Mouse (Mus musculus) forebrain, embryonic 15.5 days (tissue): Measurements from ENCODE around the gene Spop. TPM values are rescaled to one million over a fixed set of nuclear protein-coding genes. Genes with fewer than 3 reads are reported as not detected.

ENCODE experiments used
- ATAC-seq: fragments of 200-750 bp; cut with Nextera tagmentation; replicated peaks from 2 replicates; pipeline ENCODE4 v1.8.0; 2017; ENCODE audit warnings: mild to moderate bottlenecking, moderate TSS enrichment, moderate library complexity
- H3K27ac ChIP-seq: fragments of 300-500 bp; sonication (generic); replicated peaks from 2 replicates; pipeline ENCODE4 v1.5.1; 2015; ENCODE audit warnings: mild to moderate bottlenecking, inconsistent platforms
- H3K27me3 ChIP-seq: fragments of 300-500 bp; sonication (generic); 2 replicates; pipeline ENCODE4 v1.6.1; 2015; ENCODE audit warnings: inconsistent platforms
- H3K36me3 ChIP-seq: fragments of 300-500 bp; sonication (generic); 2 replicates; pipeline ENCODE4 v1.6.1; 2015; ENCODE audit warnings: mild to moderate bottlenecking, inconsistent platforms
- H3K4me1 ChIP-seq: fragments of 300-500 bp; sonication (generic); 2 replicates; pipeline ENCODE4 v1.6.1; 2015; ENCODE audit warnings: inconsistent platforms
- H3K4me2 ChIP-seq: fragments of 300-500 bp; sonication (generic); replicated peaks from 2 replicates; pipeline ENCODE4 v1.6.1; 2015; ENCODE audit warnings: mild to moderate bottlenecking, inconsistent platforms
- H3K4me3 ChIP-seq: fragments of 300-500 bp; sonication (generic); 2 replicates; pipeline ENCODE4 v1.5.1; 2015; ENCODE audit warnings: mild to moderate bottlenecking, inconsistent platforms
- H3K9ac ChIP-seq: fragments of 300-500 bp; sonication (generic); replicated peaks from 2 replicates; pipeline ENCODE4 v1.6.1; 2015; ENCODE audit warnings: mild to moderate bottlenecking, inconsistent platforms
- H3K9me3 ChIP-seq: fragments of 300-500 bp; sonication (generic); 2 replicates; pipeline ENCODE4 v1.6.1; 2016; ENCODE audit warnings: inconsistent platforms
- WGBS: fragments of 180-500 bp; shearing (Covaris S2); methylation state at CpG from one replicate; pipeline ENCODE4 v1.1.7; 2015; ENCODE audit warnings: mixed read lengths; 5-methylcytosine and 5-hydroxymethylcytosine counted together
- polyA plus RNA-seq: library from polyadenylated mRNA; unstranded; fragments of >200 nt; fragmentation: Nextera tagmentation; extraction: Ambion mirVana; gene quantifications from 2 replicates; pipeline ENCODE4 v1.2.1, GENCODE M21; 2015

Spop gene
- polyA plus RNA-seq, 1 experiment from 2014 or later = 226 TPM

DNA sequence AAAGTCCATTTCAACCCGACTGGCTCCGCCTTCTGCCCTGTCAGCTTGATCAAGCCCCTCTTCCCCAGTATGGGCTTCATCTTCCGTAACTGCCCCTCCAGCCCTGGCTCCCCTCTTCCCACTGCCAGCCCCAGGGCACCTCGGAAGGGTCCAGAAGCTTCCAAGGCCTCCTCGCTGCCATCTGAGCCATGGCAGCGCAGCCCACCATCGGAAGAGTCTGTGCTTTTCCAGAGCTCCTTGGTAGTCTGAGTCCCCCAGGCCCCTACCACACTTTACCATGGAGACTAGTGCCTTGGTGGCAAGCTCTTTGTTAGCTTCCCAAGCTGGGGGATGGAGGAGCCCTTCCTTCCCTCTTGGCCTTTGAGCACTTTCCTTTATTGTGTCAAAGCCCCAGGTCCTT, 33.2 kb upstream of the Spop start:
- Histone ChIP-seq H3K9ac (no peak overlapping the region), H3K36me3 (no peaks in the 10 kb centered on the region), H3K4me2 (no peak overlapping the region), H3K27me3 (no peaks in the 10 kb centered on the region), H3K4me1 (peaks cover 7% of the 10 kb centered on the region), H3K9me3 (no peaks in the 10 kb centered on the region), H3K27ac (no peak overlapping the region), H3K4me3 (no peak overlapping the region)
- no peak for ATAC-seq
- WGBS = 89% methylated on average over 7 of the region's 7 CpGs

DNA sequence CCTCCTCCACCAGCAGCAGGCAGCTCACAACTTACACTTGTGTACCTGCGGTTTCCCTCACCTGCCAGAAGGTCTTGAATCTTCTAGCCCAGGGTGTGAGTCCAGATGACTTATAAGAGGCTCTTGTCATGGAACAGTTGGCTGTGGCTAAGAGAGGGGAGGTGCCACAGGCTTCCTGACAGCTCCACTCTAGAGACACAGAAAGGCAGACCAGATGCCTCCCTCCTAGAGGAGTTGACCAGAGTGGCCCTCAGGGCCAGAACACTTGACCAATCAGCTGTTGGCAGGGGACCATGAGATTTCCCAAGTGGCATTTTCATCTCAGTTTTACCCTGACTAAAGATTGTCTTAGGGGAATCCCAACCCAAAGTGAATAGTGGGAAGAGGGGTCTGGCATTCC, 32.7 kb upstream of the Spop start:
- H3K4me2 ChIP-seq = no peak overlapping the region
- H3K9me3 ChIP-seq = no peaks in the 10 kb centered on the region
- no peak for ATAC-seq
- H3K4me3 ChIP-seq = no peak overlapping the region
- H3K9ac ChIP-seq = no peak overlapping the region
- no peak overlapping the region for H3K27ac ChIP-seq
- 97% methylated on average over 1 of the region's 1 CpGs for WGBS
- no peaks in the 10 kb centered on the region for H3K27me3 ChIP-seq
- H3K36me3 ChIP-seq = no peaks in the 10 kb centered on the region
- peaks cover 11% of the 10 kb centered on the region for H3K4me1 ChIP-seq

DNA sequence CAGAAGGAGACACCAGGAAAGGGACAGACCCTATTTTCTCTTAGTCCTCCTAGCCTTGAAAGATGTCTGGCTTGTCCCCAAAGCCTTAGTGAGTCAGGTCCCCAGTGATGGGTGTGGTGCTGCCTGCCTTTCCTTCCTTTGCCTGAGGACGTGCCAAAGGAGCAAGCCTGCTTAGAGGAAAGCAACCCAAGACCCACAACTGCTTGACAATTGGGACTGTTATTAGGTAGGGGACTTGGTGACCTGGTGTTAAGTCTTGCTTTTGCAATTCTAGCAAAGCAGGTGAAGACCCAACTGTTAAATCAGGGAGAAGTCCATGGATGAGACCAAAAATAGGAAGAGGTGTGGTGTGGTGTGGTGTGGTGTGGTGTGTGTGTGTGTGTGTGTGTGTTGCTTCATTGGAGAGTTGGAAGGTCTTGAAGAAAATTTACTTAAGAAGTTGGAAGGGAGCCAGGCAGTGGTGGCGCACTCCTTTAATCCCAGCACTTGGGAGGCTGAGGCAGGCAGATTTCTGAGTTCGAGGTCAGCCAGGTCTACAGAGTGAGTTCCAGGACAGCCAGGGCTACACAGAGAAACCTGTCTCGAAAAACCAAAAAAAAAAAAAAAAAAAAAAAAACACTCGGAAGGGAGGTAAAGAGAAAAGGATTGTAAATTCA, 30.4 kb upstream of the Spop start:
- Histone ChIP-seq H3K4me3 (no peak overlapping the region), H3K4me1 (peaks cover 20% of the 10 kb centered on the region), H3K4me2 (no peak overlapping the region), H3K27ac (no peak overlapping the region), H3K27me3 (no peaks in the 10 kb centered on the region), H3K9me3 (no peaks in the 10 kb centered on the region), H3K36me3 (peaks cover 16% of the 10 kb centered on the region), H3K9ac (no peak overlapping the region)
- 90% methylated on average over 5 of the region's 5 CpGs for WGBS
- no peak for ATAC-seq

DNA sequence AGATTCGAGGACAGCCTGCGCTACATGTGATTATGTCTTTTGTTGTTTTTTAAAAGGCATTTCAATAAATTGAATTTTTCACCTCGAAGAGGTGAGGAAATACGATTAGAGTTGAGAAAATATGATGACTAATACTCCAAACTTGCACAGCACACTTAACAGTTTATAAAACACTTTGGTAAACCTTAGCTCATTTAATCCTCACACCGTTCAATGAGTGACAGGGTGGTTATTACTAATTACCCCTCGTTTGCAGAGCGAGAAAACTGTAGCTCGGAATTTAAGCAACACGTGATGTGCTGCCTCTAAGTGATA, 29.9 kb upstream of the Spop start:
- Histone ChIP-seq H3K9me3 (no peaks in the 10 kb centered on the region), H3K4me2 (peak overlapping the region; percentile 59), H3K27me3 (no peaks in the 10 kb centered on the region), H3K9ac (peak overlapping the region; percentile 36; the same call in 1 of the 2 replicates), H3K4me3 (peak overlapping the region; percentile 85), H3K36me3 (peaks cover 21% of the 10 kb centered on the region), H3K4me1 (peaks cover 20% of the 10 kb centered on the region), H3K27ac (peak overlapping the region; percentile 94)
- no peak; the same call in 1 of the 2 replicates for ATAC-seq
- WGBS = 36% methylated on average over 9 of the region's 9 CpGs

DNA sequence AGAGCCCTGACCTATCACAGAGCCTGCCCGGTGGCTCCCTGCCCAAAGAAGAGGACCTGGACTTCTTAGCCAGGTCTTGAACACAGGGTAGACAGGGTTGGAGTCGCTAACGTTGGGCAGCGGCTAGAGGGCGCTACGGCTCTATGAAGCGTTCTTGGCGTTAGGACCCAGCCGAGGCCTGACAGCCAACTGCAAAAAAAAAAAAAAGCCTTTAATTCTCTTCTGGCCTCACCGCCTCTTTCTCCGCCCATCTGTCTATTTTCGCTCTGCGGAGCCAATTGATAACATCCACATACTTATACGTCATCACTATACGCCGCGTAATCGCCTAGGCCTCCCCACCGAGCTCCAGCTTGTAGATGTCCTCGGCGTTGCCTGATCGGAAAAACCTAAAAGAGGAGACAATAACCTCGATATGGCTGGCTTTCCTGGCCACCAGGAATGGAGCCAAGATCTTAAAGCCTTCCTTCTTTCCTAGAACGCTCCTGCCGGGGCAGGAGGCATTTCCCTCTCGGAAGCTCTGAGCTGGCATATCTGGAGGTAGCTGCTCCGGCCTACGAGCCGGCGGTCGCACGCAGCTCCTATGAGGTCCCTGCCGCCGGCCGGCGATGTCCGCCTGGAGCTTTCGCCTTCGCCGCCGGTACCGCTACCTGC, 29.4 kb upstream of the Spop start, which contains the start of gene Slc35b1:
TSS of gene Slc35b1 (plus strand) at position 374 of the 654 bp plus-strand sequence.
- peak within 1 kb of the TSS; percentile 59 for H3K4me2 ChIP-seq
- peak within 1 kb of the TSS; percentile 94 for H3K27ac ChIP-seq
- H3K4me3 ChIP-seq = peak within 1 kb of the TSS; percentile 85
- no peaks in the 10 kb centered on the region for H3K9me3 ChIP-seq
- peaks cover 20% of the 10 kb centered on the region for H3K4me1 ChIP-seq
- H3K9ac ChIP-seq = peak within 1 kb of the TSS; percentile 91
- peaks cover 25% of the 10 kb centered on the region for H3K36me3 ChIP-seq
- ATAC-seq = peak; percentile 94
- H3K27me3 ChIP-seq = no peaks in the 10 kb centered on the region
- WGBS = under 1% methylated on average over 42 of the region's 42 CpGs

DNA sequence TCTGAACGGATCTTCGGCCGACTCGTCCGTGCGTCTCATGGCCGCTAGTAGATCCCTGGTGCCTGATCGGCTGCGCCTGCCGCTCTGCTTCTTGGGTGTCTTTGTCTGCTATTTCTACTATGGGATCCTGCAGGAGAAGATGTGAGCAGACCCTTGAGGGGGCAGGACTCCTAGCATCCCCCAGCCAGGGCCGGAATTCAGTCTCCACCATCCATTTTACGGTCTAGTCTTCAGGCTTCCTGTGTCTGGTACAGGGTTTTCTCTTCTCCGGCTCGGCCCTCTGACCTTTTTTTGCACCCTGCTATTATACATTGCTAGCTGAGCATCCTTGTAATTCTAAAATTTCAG, 28.9 kb upstream of the Spop start:
- H3K4me2 ChIP-seq = peak overlapping the region; percentile 59
- peak overlapping the region; percentile 85 for H3K4me3 ChIP-seq
- peaks cover 29% of the 10 kb centered on the region for H3K36me3 ChIP-seq
- peaks cover 20% of the 10 kb centered on the region for H3K4me1 ChIP-seq
- WGBS = 0% methylated on average over 14 of the region's 14 CpGs
- peak; percentile 38; the same call in 1 of the 2 replicates for ATAC-seq
- H3K27me3 ChIP-seq = no peaks in the 10 kb centered on the region
- peak overlapping the region; percentile 91 for H3K9ac ChIP-seq
- peak overlapping the region; percentile 94 for H3K27ac ChIP-seq
- H3K9me3 ChIP-seq = no peaks in the 10 kb centered on the region

DNA sequence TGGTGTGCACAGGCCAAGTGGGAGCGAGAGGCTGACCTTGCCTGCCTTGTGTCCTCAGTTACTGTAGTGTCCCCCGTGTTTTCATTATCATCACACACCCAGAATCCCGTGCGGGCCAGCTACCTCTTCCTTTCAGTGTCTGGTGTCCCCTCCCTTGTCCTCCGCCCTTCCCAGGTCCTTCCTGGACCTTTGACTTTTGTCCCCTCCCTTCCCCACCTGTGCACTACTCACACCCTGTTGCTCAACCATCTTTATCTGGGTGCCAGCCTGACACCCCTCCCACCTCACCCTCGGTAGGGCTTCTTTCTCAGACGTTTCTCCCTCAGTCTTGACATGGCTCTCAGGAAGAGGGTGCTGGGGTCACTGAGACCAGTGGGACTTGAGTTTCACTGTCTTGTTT, 26.5 kb upstream of the Spop start:
- Histone ChIP-seq H3K4me2 (no peak overlapping the region), H3K27me3 (no peaks in the 10 kb centered on the region), H3K36me3 (peaks cover 37% of the 10 kb centered on the region), H3K4me3 (no peak overlapping the region), H3K9ac (no peak overlapping the region), H3K27ac (no peak overlapping the region), H3K9me3 (no peaks in the 10 kb centered on the region), H3K4me1 (peaks cover 30% of the 10 kb centered on the region)
- no peak for ATAC-seq
- whole genome bisulfite sequencing = 95% methylated on average over 7 of the region's 7 CpGs

DNA sequence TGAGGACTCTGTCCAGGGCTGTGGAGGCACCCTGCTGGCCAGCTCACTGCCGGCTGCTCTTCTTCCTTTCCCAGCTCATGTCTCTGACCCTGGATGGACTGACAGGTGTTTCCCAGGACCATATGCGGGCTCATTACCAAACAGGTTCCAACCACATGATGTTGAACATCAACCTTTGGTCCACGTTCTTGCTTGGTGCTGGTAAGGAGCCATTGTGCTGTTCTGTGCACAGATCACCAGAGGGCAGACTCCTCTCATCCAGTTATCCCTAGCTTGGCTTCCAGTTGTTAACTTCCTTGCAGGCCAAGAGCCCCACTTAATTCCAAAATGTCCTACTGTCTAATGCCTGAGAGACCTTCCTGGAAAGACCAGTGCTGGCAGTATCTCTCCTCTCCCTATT, 24.9 kb upstream of the Spop start:
- Histone ChIP-seq H3K36me3 (peaks cover 37% of the 10 kb centered on the region), H3K4me2 (no peak overlapping the region), H3K27me3 (no peaks in the 10 kb centered on the region), H3K9me3 (no peaks in the 10 kb centered on the region), H3K27ac (no peak overlapping the region), H3K9ac (no peak overlapping the region), H3K4me1 (peaks cover 40% of the 10 kb centered on the region), H3K4me3 (no peak overlapping the region)
- ATAC-seq = no peak
- 74% methylated on average over 3 of the region's 3 CpGs for WGBS

DNA sequence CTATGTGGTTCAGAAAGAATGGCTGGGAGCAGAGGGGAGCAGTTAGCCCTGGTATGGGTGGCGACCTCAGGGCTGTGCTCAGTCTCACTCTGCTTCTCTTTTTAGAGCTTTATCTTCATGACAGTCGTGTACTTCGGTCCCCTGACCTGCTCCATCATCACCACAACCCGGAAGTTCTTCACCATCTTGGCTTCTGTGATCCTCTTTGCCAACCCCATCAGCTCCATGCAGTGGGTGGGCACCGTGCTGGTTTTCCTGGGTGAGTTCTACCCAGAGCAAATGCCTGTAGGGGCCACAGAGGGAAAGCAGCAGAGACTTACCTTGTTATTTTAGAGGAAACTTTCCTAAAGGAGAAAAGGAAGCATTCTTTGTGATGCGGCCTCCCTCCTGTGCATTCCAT, 23.5 kb upstream of the Spop start:
- no peak overlapping the region for H3K4me3 ChIP-seq
- no peaks in the 10 kb centered on the region for H3K27me3 ChIP-seq

DNA sequence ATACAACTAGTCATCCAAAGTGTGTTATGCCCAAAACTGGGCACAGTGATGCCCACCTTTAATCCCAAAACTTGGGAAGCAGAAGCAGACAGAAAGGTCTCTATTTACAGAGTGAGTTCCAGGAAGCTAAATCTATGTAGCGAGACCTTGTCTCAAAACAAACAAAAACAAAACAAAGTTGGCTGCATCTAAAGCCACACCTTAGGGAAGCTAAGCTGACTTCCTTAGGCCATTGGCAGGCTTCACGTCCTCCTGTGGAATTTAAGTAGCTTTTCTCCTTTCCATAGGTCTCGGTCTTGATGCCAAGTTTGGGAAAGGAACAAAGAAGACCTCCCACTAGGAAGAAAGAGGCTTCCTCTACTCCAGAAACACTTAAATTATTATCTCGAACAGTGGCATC, 22.7 kb upstream of the Spop start:
- 60% methylated on average over 4 of the region's 4 CpGs for WGBS
- Histone ChIP-seq H3K36me3 (peaks cover 37% of the 10 kb centered on the region), H3K4me1 (peaks cover 28% of the 10 kb centered on the region), H3K27me3 (no peaks in the 10 kb centered on the region), H3K9me3 (no peaks in the 10 kb centered on the region), H3K4me2 (no peak overlapping the region), H3K9ac (no peak overlapping the region), H3K27ac (peak overlapping the region; percentile 80), H3K4me3 (no peak overlapping the region)
- no peak for ATAC-seq

More for the DNA sequence above, 23.5 kb upstream of the Spop start:
- peaks cover 37% of the 10 kb centered on the region for H3K36me3 ChIP-seq
- WGBS = 91% methylated on average over 6 of the region's 6 CpGs
- H3K9me3 ChIP-seq = no peaks in the 10 kb centered on the region
- no peak overlapping the region; the same call in 1 of the 2 replicates for H3K27ac ChIP-seq
- ATAC-seq = no peak
- peaks cover 36% of the 10 kb centered on the region for H3K4me1 ChIP-seq
- H3K9ac ChIP-seq = no peak overlapping the region
- H3K4me2 ChIP-seq = no peak overlapping the region

DNA sequence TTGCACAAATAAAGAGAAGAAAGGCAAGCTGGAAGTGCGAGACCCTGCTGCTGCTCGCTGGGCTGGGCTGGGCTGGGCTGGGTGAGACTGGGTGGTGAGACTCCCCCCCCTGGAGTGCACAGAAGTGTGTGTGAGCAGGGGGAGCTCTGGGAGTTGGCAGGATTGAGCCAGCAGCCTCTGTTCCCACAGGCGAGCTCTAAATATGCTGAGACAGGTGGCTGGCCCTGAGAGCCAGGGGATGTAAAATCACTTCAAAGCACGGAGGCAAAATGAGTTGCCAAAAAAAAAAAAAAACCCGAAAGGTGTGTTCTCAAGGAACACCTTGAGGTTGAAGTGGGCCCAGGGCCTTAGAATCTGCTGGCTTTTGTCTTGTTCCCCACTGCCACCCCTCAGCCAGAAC, 22.1 kb upstream of the Spop start:
- no peak overlapping the region for H3K9ac ChIP-seq
- H3K4me2 ChIP-seq = no peak overlapping the region
- peak overlapping the region; percentile 80 for H3K27ac ChIP-seq
- no peaks in the 10 kb centered on the region for H3K27me3 ChIP-seq
- H3K4me1 ChIP-seq = peaks cover 23% of the 10 kb centered on the region
- H3K36me3 ChIP-seq = peaks cover 33% of the 10 kb centered on the region
- H3K4me3 ChIP-seq = no peak overlapping the region
- H3K9me3 ChIP-seq = no peaks in the 10 kb centered on the region
- peak; percentile 65; the same call in 1 of the 2 replicates for ATAC-seq
- WGBS = 44% methylated on average over 5 of the region's 5 CpGs

DNA sequence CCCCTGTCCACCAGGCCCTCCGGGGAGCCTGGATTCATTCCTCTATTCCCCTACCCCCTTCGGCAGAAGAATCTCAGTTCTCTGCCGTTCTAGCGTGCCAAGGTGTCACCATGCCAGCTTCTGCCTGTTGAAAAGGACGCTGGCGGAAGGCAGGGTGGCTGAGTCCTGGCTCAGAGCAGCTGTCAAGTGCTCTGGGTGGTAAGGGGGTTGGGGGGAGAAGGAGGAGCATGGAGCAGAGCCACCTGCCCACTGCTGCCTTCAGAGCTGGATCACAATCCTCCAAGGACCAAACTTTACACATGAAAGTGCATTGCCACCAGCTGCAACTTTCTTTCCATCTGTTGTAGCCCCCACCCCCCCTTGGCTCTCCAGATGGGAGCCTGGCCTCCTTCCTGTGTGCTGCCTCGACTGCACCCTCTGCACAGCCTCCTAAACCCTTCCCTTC, 21.6 kb upstream of the Spop start:
- Histone ChIP-seq H3K27ac (peak overlapping the region; percentile 80), H3K4me3 (no peak overlapping the region), H3K4me2 (no peak overlapping the region), H3K4me1 (peaks cover 20% of the 10 kb centered on the region), H3K36me3 (peaks cover 32% of the 10 kb centered on the region), H3K27me3 (no peaks in the 10 kb centered on the region), H3K9ac (no peak overlapping the region), H3K9me3 (no peaks in the 10 kb centered on the region)
- WGBS = 53% methylated on average over 7 of the region's 7 CpGs
- ATAC-seq = peak; percentile 82
